Mouse (Mus musculus) kidney, adult 2 months (tissue): ENCODE data around the gene Arsg.

Experiments used
- CTCF ChIP-seq: fragments of 200-500 bp; conservative IDR thresholded peaks from 2 replicates; pipeline ENCODE4 v1.5.1; 2011; ENCODE audit warnings: low read depth, mild to moderate bottlenecking, control low read depth, low read length, moderate library complexity, mixed read lengths; ENCODE audit not compliant: insufficient read depth, insufficient read length
- POLR2A ChIP-seq: fragments of 200-500 bp; IDR thresholded peaks from one replicate; pipeline ENCODE4 v1.6.1; 2011; ENCODE audit warnings: low read depth, low read length, control low read depth

- TF ChIP-seq POLR2A (no peak), CTCF (no peak)
Observed at GRCm38 (mm10) chr11:109473171-109474085, at the start of gene Arsg, which contains the start of gene Slc16a6.
